Mouse (Mus musculus): ENCODE results near the gene AF067063.
"Not testable (repeated sequence)": the region's sequence is repeated elsewhere in the genome, so short reads cannot be mapped to it uniquely, and the experiment has no call there.

The AF067063 gene

GRCm38 (mm10) chr13:119830116-119830515 is at the start of gene AF067063:
TSS of gene AF067063 (minus strand) at chr13:119830216.
- in situ Hi-C loops (cut with MboI, MseI), result not testable (repeated sequence)

GRCm38 (mm10) chr13:119864395-119864999 is 34.5 kb upstream of the AF067063 start:
- in situ Hi-C loops (cut with MboI, MseI), result not testable (repeated sequence)

- in situ Hi-C loops (cut with MboI, MseI), result not testable (repeated sequence)
Observed at GRCm38 (mm10) chr13:119862399-119862798, 32.4 kb upstream of the AF067063 start.

- in situ Hi-C loops (cut with MboI, MseI), result not testable (repeated sequence)
Observed at GRCm38 (mm10) chr13:119839982-119840381, 10.0 kb upstream of the AF067063 start.

- in situ Hi-C loops (cut with MboI, MseI), result not testable (repeated sequence)
Observed at GRCm38 (mm10) chr13:119837719-119838337, 7.8 kb upstream of the AF067063 start.

- in situ Hi-C loops (cut with MboI, MseI), result not testable (repeated sequence)
Observed at GRCm38 (mm10) chr13:119836324-119836811, 6.4 kb upstream of the AF067063 start.

- in situ Hi-C loops (cut with MboI, MseI), result not testable (repeated sequence)
Observed at GRCm38 (mm10) chr13:119835320-119836056, 5.5 kb upstream of the AF067063 start, which contains the start of gene D13Ertd608e. TSS of gene D13Ertd608e (plus strand) at chr13:119836006.

- in situ Hi-C loops (cut with MboI, MseI), result no loop called here
Observed at GRCm38 (mm10) chr13:119817579-119818206, 12.3 kb downstream of the AF067063 start.

- in situ Hi-C loops (cut with MboI, MseI), result no loop called here
Observed at GRCm38 (mm10) chr13:119816798-119817197, 13.2 kb downstream of the AF067063 start.

GRCm38 (mm10) chr13:119810031-119810430 is 20.0 kb downstream of the AF067063 start:
- in situ Hi-C loops (cut with MboI, MseI), result no loop called here

- in situ Hi-C loops (cut with MboI, MseI), result no loop called here
Observed at GRCm38 (mm10) chr13:119808937-119809336, 21.1 kb downstream of the AF067063 start.

GRCm38 (mm10) chr13:119797656-119798055 is 32.4 kb downstream of the AF067063 start:
- in situ Hi-C loops (cut with MboI, MseI), result no loop called here

GRCm38 (mm10) chr13:119792791-119793404 is 37.1 kb downstream of the AF067063 start:
- in situ Hi-C loops (cut with MboI, MseI), result no loop called here

GRCm38 (mm10) chr13:119791580-119792135 is 38.4 kb downstream of the AF067063 start:
- in situ Hi-C loops (cut with MboI, MseI), result no loop called here

- in situ Hi-C loops (cut with MboI, MseI), result no loop called here
Observed at GRCm38 (mm10) chr13:119790761-119791579, 39.0 kb downstream of the AF067063 start, which contains the start of gene Zfp131. TSS of gene Zfp131 (minus strand) at chr13:119790889.

GRCm38 (mm10) chr13:119789851-119790717 is 39.9 kb downstream of the AF067063 start:
- in situ Hi-C loops (cut with MboI, MseI), result no loop called here

- in situ Hi-C loops (cut with MboI, MseI), result no loop called here
Observed at GRCm38 (mm10) chr13:119783581-119783980, 46.4 kb downstream of the AF067063 start.

Measured in T-helper 2 cell (primary cell).